Mouse (Mus musculus) embryonic fibroblast, embryonic 13.5 days (primary cell): ENCODE data around the gene Atf3. TPM values are rescaled to one million over a fixed set of nuclear protein-coding genes. Genes with fewer than 3 reads are reported as not detected.

Experiments used
- H3K27ac ChIP-seq: 2 replicates; pipeline ENCODE4 v1.5.1; 2012; ENCODE audit warnings: low read length, control low read depth, inconsistent platforms; ENCODE audit not compliant: insufficient read depth
- H3K4me1 ChIP-seq: 2 replicates; pipeline ENCODE4 v1.6.1; 2011; ENCODE audit warnings: low read length; ENCODE audit not compliant: control insufficient read depth, insufficient read depth
- H3K4me3 ChIP-seq: 2 replicates; pipeline ENCODE4 v1.5.1; 2011; ENCODE audit warnings: mild to moderate bottlenecking, control low read depth, low read length; ENCODE audit not compliant: insufficient read depth
- CTCF ChIP-seq: IDR thresholded peaks from 2 replicates; pipeline ENCODE4 v1.5.1; 2011; ENCODE audit warnings: mild to moderate bottlenecking, control low read depth, low read length, moderate library complexity, borderline replicate concordance; ENCODE audit not compliant: insufficient read depth
- POLR2A ChIP-seq: IDR thresholded peaks from 2 replicates; pipeline ENCODE4 v1.6.1; 2011; ENCODE audit warnings: low read depth, mild to moderate bottlenecking, control low read depth, low read length, moderate library complexity
- polyA plus RNA-seq: library from polyadenylated mRNA; stranded (reverse); fragments of >200 nt; gene quantifications from 2 replicates; pipeline ENCODE4 v1.2.4, GENCODE M21; 2011; ENCODE audit warnings: low read depth; ENCODE audit not compliant: missing spikeins, insufficient read length

Gene Atf3
- polyA plus RNA-seq, 1 experiment, result 6.3 TPM

DNA sequence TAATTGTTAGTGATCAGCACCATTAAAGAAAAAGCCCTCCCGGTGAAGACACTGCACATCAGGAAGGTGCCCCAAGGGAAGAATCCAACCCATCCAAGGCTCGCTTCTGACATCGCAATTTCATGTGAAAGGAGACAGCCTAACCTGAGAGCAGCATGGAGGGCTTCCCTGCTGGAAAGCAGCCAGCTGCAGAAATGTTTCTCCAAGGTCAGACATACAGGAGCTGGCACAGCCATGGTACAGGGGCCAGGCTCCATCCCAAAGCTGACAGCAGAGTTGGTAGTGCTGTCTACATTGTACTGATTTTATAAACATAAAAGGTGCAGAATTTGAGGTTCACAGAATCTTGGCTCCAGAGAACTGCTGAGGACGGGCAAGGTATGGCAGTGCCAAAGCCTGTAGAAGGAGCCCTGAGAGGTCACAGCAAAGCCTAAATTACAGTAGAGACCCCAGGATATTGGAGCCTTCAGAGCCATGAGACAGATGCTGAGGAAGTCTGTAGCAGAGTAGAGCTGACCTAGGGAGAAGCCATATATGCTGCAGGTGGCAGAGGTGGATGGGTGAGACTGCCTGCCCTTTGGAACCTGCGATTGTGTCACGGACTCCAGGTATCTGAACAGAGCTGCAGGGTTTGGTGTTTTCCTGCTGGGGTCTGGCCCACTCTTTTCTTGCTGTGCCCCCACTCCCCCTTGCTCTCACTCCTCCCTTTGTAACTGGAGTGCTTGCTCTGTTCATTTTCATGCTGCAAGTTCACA lies 18.1 kb upstream of the Atf3 start:
- Histone ChIP-seq H3K27ac (no peak overlapping the region), H3K4me3 (no peak overlapping the region), H3K4me1 (no peaks in the 10 kb centered on the region)
- no peak for TF ChIP-seq CTCF
- no peak for TF ChIP-seq POLR2A

DNA sequence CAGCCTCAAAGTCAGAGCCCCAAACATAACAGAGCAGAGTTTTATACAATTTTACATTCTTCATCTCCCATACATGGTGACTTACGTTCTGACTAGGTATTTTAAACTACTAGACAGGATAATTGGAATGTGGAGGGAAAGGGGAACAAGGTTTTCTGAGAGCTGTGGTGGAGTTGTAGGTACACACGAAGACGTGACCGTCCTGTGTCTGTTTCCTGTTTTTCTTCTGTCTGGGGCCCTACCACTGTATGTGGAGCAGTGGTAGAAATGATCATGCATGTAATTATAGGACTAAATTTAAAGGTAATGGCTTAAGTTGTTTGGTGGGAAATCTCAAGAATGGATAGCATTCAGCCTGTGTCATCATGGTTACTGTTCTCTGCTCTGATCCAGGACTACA lies 17.0 kb upstream of the Atf3 start:
- H3K27ac ChIP-seq, result no peak overlapping the region
- no peak overlapping the region for H3K4me3 ChIP-seq
- H3K4me1 ChIP-seq, result no peaks in the 10 kb centered on the region
- TF ChIP-seq POLR2A, result no peak
- TF ChIP-seq CTCF, result no peak

DNA sequence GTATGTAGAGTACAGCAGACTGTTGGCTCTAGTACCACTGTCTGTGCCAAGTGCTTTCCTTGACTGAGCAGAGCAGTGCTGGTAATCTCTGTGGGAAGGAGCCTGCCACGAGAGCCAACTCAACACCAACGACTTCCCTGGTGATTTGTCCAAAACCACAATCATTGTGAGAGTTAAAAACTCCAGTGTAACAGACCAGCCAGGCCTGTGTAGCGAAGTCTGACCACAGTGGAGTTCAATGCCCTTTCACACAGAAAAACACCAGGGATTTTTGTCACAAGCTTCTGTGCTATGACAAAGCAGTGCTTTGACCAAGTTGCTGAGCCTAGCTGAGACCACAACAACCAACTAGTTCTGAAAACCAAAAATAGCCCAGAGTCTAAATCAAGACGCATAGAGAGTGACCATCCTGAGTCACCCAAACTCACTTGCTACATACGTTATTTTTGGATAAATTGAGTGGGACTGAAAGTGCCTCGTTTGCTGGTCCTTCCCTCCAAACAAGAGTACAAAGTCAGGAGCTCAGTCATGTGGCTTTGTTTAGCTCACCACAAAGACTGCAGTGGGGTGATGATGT lies 12.6 kb upstream of the Atf3 start:
- peak overlapping the region; percentile 14 for H3K27ac ChIP-seq
- no peaks in the 10 kb centered on the region for H3K4me1 ChIP-seq
- no peak for TF ChIP-seq POLR2A
- no peak for TF ChIP-seq CTCF
- no peak overlapping the region for H3K4me3 ChIP-seq

DNA sequence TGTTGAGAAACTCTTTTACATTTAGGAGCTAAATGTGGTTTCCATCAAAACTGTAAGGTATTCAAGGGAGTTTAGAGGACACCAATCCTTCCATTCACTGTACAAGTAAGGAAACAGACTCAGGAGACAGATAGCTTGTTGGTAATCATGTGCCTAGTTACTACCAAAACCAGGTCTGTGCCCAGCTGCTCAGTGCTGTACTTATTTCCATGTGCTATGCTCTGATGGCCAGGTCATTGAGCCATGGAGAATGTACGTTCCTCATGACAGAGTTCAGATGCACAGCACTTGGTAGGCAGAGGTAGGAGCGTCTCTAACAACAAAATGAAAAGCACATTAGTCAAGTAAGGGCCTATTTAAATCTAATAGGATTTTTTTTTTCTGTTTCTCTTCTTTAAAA lies 8.7 kb upstream of the Atf3 start:
- TF ChIP-seq CTCF (no peak), POLR2A (no peak)

DNA sequence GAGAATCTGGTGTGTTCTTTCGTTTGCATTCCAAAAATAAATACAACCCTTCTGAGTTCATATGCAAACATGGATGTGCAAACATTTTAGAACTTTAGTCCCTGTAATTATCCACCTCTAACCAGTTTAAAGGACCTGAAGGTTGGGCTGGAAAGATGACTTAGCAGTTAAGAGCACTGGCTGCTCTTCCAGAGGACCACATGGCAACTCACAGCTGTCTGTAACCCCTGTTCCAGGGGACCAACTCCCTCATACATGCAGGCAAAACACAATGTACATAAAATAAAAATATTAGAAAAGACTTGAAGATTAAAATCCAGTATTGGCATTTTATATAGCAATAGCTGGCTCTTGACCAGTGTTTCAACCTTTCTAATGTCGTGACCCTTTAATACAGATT lies 7.9 kb upstream of the Atf3 start:
- no peak for TF ChIP-seq POLR2A
- peaks cover 2% of the 10 kb centered on the region; the same call in 1 of the 2 replicates for H3K4me1 ChIP-seq
- no peak overlapping the region for H3K27ac ChIP-seq
- no peak overlapping the region for H3K4me3 ChIP-seq

More for the DNA sequence above, 8.7 kb upstream of the Atf3 start:
- peaks cover 2% of the 10 kb centered on the region; the same call in 1 of the 2 replicates for H3K4me1 ChIP-seq
- H3K4me3 ChIP-seq, result no peak overlapping the region
- no peak overlapping the region for H3K27ac ChIP-seq

DNA sequence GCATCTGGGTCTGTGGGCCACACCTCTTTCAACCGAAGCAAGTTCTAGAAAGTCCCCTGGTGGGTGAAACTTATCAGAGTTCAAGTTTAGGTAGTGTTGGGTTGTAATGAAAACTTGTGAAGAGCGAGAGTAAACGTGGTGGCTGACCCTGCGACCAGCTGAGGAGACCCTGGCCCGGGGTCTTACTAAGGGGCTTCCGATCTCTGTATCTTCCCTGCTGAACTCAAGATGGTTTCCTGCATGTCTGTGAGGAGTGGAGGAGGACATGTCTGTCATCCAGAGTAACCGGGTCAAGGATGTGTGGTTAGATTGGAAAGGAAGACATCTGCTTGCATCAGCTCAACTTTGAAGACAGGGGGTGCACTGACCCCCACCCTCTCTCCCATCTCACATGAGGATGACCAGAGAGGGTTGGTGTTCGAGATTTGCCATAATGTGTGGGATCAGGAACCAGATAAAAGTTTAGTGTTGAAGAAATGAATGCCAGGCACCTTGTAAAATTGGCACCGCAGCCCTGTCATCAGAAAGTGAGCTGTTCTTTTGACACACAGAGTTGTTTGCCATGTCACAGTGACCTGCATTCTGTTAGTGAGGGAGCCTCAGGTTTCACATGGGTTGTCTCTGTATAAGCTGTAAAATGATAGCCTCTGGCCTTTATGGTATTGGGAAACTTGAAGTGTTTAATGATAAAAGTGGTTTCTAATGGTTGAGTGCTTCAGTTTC lies 7.3 kb upstream of the Atf3 start:
- peaks cover 2% of the 10 kb centered on the region; the same call in 1 of the 2 replicates for H3K4me1 ChIP-seq
- TF ChIP-seq CTCF, result no peak
- TF ChIP-seq POLR2A, result no peak
- peak overlapping the region; percentile 74 for H3K4me3 ChIP-seq
- no peak overlapping the region for H3K27ac ChIP-seq

DNA sequence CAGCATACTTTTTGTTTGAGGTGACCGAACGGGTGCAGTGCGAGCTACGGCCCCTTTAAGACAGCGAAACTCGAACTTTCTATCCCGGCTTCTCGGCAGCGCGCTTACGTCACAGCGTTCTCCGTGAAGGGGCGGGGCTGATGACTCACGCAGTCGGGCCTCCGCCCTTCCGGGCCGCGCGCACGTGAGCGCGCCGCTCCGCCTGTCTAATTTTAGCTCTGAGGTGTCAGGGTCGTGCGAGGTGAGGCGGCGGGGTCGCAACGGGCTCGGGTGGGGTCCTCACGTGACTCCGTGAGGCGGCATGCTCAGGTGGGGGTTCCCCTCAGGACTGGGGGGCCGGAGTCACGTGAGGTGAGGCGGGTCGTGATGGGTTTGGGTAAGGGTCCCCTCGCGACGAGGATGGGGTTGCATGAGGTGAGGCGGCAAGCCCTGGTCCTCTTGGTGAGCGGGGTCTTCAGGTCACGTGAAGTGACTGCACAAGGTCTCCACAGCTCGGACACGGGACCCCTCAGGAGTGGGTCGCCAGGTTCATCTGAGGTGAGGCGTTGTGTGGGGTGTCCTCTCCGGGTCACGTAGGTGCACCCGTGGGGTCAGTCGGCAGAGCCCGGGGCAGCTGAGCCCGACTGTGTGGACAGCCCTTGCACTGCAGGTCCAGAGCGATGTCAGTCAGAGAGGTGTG lies 6.6 kb upstream of the Atf3 start:
- H3K27ac ChIP-seq, result peak overlapping the region; percentile 21
- H3K4me1 ChIP-seq, result peaks cover 2% of the 10 kb centered on the region; the same call in 1 of the 2 replicates

DNA sequence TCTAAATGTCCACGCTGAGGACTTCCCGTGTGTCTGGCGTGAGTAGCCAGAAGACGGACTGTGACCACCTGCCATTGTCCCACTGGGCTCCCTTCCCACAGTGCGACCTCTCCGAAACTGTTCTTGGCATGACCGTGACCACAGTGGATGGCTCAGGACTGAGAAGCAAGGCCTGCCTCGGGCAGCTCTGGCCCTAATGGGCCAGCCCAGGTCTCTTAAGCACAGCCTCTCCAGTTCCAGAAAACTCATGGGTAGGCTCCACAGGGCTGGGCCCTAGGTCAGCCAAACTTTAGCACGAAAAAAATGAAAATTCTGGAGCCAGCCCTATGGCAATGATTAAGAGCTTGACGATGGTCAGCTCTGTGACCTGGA lies 6.1 kb upstream of the Atf3 start:
- TF ChIP-seq POLR2A, result no peak
- no peak for TF ChIP-seq CTCF
- Histone ChIP-seq H3K4me1 (peaks cover 2% of the 10 kb centered on the region; the same call in 1 of the 2 replicates), H3K27ac (0 out of 2 replicates have a peak overlapping the region, but pooled peaks have one; percentile 12), H3K4me3 (no peak overlapping the region)

More for the DNA sequence above, 6.6 kb upstream of the Atf3 start:
- peak overlapping the region; percentile 74 for H3K4me3 ChIP-seq
- TF ChIP-seq CTCF (no peak), POLR2A (peak; percentile 75; the same call in 1 of the 2 replicates)

DNA sequence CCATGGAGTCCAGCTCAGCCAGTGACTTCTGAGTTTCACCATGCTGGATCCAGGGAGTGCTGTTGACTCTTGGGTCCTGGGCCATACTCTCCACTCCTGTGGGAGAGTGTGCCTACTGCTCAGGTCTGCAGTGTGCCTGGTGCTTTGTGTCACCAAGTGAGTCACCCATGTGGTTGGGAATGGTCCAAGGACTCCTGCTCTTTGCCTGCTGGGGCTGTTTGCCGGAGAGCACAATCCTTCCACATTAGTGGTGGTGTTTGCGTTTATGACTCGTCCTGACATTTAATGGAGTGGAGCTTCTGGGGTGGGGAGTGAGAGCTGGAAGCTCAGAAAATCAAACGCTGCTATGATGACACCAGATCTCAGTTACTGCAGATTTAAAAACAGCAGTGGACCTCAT lies 4.2 kb upstream of the Atf3 start:
- TF ChIP-seq POLR2A, result no peak
- no peak for TF ChIP-seq CTCF
- no peak overlapping the region; the same call in 1 of the 2 replicates for H3K27ac ChIP-seq
- peaks cover 2% of the 10 kb centered on the region; the same call in 1 of the 2 replicates for H3K4me1 ChIP-seq
- H3K4me3 ChIP-seq, result no peak overlapping the region

DNA sequence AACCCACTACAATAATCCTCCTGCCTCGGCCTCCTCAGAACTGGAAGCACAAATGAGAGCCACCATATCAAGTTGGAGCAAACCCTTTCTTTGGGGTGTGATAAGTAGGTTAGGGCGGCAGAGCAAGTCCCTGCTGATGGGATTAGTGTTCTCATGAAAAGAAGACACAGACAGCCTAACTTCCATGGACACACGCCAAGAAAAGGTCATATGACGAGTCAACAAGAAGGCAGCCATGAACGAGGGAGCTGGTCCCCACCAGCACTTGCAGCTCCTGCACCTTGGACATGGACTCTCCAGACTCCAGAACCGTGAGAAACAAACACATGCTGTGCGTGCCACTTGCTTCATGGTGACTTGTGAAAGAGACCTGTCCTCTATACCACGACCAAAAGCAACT lies 2.7 kb upstream of the Atf3 start:
- no peak overlapping the region for H3K27ac ChIP-seq
- TF ChIP-seq CTCF (no peak), POLR2A (no peak)
- H3K4me3 ChIP-seq, result no peak overlapping the region
- peaks cover 6% of the 10 kb centered on the region; the same call in 1 of the 2 replicates for H3K4me1 ChIP-seq
